Mouse (Mus musculus) heart, adult 18-20 months (tissue): ENCODE results near the gene Helz2. TPM values are rescaled to one million over a fixed set of nuclear protein-coding genes. Genes with fewer than 3 reads are reported as not detected.

Experiments
- DNase-seq, 2 experiments: peaks; one replicate each; pipeline ENCODE4 v3.0.0; 2021 to 2022; ENCODE audit warnings: mixed read lengths in 1 of 2
- long read RNA-seq, 2 experiments: library from polyadenylated mRNA; stranded (forward); transcript quantifications; one replicate each; pipeline ENCODE4 v2.0.0; 2021
- total RNA-seq, 2 experiments: library from RNA; stranded (reverse); gene quantifications; 2 replicates each; pipeline ENCODE4 v1.2.3; 2021

Helz2 gene
- 10 to 100 TPM in 1 of 2 experiments, 1 to 10 TPM in 1; 8.4 to 11.1 TPM for total RNA-seq
- long read RNA-seq, experiment 1, partial matches to known transcripts = 3 of 3 reads
- long read RNA-seq, experiment 1, other reads (novel, unspliced or antisense) = 0 of 3 reads
- long read RNA-seq, experiment 2, partial matches to known transcripts = 0 of 1 reads
- long read RNA-seq, experiment 2, other reads (novel, unspliced or antisense) = 1 of 1 reads

DNA sequence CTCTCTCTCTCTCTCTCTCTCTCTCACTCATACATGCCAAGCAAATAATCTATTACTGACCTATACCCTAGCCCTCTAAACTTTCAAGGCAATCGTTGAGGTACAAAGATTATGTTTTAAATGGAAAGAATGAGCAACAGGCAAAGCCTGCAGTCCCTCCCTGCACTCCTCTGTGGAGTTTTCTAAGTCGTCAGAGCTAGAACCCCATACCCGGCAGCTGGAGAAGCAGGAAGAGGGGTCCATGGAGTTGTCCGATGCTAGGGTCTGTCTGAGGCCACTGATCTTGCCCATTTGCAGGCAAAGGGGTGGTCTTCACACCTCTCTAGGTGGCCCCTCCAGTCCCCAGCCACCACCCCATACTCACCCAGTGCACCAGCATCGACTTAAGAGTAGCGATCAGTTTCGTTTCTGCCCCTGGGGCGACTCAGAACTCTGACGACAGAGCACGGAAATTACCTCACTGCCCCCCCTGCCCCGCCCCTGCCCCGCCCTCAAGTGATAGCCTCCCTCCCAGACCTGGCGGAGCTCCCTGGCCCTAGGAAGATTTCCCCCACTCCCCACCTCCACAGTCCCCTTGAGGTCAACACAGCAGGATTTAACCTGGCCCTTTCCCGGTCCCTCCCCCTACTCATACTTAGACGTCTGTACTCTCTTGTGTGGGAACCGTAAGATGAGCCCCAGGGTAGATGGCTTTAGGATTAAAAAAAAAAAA is at the start of gene Helz2:
TSS of gene Helz2 (minus strand) at position 426 of the 712 bp plus-strand sequence.
- DNase-seq = peak; percentile 74 to 75

GRCm38 (mm10) chr2:181290937-181291336 is 49.1 kb upstream of the Helz2 start:
- no peak for DNase-seq

- DNase-seq = no peak
Observed at GRCm38 (mm10) chr2:181288691-181289090, 46.9 kb upstream of the Helz2 start.

DNA sequence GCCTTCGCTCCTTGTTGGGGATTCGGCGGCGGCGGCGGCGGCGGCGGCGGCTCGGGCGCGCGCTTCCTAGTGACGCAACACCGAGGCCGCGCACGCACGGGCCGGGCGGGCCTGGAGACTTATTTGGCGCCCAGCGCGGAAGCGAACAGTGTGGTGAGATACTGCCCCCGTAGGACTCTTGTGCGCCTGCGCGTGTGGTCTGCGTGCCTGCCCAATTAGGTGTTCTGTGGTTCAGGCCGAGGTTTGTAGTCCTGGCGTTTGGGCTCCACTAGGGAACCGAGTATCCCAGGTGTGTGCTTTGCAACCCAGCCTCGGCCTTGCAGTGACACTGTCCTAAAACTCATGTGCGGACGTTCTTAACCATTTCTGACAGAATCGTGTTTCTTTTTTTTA is 46.1 kb upstream of the Helz2 start, which contains the start of gene Gmeb2:
TSS of gene Gmeb2 (minus strand) at position 78 of the 393 bp plus-strand sequence.
- DNase-seq = peak; percentile 94 to 97

DNA sequence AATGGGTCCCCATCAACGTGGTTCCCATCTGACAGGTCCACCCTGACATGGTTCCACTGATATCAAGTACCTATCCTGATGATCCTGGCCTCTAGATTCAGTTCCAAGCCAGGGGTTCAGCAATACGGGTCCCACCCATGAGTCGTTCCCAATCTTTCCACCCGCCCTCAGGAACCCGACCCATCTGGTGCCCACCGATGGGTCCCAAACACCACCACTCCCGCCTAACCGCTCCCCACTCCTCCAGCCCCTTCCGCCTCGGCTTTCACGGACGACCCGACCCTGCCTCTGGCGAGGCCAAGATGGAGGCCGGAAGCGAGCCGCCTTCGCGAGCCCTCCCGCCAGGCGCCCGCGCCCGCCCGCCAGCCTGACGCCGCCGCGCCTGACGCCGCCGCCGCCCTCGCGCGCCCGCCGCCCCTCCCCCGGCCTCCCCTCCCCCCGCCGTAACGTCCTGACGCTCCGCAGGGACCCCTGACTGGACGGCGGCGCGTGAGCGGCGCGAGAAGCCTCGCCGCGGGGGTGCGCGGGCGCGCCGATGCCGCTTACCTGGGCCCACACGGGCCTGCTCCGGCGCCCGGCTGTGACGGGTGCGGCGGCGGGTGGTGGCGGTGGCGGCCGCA is 45.6 kb upstream of the Helz2 start:
- DNase-seq = peak; percentile 88 to 90

- no peak for DNase-seq
Observed at GRCm38 (mm10) chr2:181286629-181287337, 45.0 kb upstream of the Helz2 start.

DNA sequence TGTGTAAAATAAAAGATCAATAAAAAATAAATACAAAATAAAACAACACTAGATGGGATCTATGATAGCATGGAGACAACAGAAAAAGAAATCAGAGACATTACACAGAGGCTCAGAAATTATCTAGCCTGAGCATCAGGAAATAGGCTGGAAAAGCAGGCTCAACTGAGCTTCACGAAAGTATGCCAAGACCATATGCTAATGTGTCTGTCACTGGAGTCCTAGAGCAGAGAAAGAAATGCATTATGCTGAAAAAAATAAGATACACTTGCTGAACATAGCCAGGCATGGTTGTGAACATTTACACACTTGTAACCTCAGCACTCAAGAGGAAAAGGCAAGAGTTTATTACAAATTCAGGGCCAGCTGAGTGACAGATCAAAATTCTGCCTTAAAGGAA is 38.1 kb upstream of the Helz2 start:
- no peak for DNase-seq

GRCm38 (mm10) chr2:181277866-181278265 is 36.0 kb upstream of the Helz2 start:
- DNase-seq = no peak

- DNase-seq = peak; percentile 32 to 65
Observed at GRCm38 (mm10) chr2:181276766-181277165, 34.9 kb upstream of the Helz2 start.

DNA sequence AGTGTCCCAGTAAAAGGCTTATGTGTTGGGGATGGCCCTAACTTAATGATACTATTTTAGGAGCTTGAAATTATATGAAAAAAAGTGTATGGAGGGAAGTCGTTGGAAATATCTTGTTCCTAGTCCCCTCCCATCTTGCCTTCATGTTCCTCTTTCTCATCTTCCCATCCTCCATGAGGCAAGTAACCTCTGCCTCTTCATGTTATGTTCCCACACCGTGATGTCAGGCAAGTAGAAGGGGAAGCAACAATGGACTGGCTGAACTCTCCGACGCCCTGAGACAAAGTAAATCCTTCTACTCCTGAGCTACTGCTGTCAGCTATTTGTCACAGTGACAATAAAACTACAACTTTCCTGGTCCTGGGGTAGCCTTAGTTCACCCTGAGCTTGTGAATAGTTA is 32.8 kb upstream of the Helz2 start:
- no peak for DNase-seq

GRCm38 (mm10) chr2:181273829-181274228 is 32.0 kb upstream of the Helz2 start:
- DNase-seq = no peak

DNA sequence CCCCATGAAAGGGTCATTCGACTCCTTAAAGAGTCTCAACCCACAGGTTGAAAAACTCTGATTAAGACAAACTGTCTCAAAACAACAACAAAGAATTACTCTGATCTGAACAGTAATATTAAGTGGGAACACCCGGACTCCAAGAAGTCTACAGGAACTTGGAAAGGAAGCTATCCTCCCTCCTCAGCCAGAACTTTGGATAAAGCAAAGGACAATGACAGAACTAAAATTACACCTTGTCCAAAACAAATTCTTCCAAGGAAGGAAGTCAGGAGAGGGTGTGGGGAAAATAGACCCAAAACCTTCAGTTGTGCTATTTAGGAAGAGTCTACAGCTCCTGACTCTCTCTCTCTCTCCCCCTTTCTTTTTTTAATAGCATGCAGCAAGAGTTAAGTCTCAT is 30.3 kb upstream of the Helz2 start:
- DNase-seq = peak in 1 of 2 experiments; percentile 56

GRCm38 (mm10) chr2:181266839-181267238 is 25.0 kb upstream of the Helz2 start:
- no peak for DNase-seq

DNA sequence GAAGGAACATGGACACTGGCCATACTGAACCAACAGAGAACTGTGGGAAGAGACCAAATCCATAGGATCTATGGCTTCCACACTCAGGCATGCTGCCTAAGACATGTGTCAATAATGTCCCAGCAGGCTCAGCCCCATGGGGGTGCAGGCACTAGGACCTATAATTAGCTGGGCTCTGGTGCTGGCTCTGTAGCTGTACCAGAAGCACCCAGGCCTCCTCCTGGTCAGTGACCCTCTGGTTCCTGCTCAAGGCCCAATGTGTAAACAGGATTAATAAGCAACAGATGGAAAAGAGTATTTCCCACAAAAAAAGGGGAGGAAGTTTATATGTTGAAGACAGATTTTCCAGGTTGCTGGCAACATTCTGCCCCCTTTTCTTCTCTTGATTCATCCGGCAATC is 11.4 kb upstream of the Helz2 start:
- DNase-seq = no peak

- no peak for DNase-seq
Observed at GRCm38 (mm10) chr2:181251841-181252240, 10.0 kb upstream of the Helz2 start.

DNA sequence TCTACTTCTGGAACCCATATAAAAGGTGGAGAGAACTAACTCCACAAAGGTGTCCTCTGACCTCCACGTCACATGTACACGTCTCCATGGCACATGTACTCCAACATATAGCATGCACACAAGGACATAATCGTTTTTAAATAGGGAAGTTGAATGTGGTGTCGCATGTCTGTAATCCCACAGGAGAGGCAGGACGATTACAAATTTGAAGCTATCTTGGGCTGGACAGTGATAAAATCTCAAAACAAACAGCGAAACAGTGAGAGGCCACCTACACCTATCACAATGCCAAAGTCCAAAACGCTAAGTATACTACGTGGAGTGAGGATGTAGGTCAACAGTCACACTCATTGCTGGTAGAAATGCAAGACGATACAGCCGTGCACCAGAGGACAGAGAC is 7.4 kb upstream of the Helz2 start:
- DNase-seq = no peak

- DNase-seq = no peak
Observed at GRCm38 (mm10) chr2:181245031-181245430, 3.2 kb upstream of the Helz2 start.

- DNase-seq = peak; percentile 48 to 71
Observed at GRCm38 (mm10) chr2:181243706-181244394, 2.0 kb upstream of the Helz2 start.

DNA sequence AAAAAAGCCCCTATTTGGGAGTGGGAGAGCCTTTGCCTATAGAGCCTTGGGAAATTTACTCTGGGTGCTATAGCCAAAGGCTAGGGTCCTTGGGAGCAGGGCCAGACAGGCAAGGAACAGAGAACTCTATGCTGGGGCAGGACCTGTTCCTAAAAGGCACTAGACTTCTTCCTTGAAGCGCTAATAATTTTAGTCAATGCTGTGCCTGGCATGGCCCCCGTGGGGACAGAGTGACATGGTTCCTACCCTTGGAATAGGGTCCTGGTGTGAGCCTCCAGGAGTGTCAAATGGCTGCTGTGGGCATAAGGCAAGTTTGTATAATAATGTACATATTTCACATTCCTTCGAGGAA is 463 bp upstream of the Helz2 start:
- DNase-seq = no peak

DNA sequence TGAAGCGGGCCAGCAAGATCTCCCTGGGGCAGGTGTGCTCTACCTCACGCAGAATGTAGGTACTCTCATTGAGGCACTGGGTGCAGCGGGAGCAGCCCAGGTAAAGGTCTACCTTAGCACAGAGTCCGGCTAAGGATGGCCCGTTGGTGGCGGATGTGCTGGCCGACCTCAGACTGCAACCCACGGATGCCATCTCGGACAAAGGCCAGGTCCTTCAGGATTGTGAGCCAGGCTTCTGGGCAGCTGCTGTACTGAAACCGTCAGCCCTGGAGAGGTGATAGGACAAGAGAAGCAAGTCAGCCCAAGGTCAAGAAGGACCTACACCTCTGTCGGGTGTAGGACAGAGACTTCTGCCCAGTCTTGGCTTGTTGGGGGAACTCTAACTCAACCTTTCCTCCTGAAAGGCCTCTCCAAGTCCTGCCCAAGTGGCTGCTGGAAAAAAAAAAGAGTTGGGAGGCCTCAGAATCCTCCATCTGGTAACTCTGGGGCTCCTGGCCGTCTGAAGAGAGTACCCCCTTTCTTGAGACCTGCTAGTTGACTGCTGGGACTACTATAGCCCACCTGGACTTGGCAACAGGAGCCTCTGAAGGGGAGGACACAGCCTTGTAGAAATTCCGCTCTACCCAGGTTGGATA is 904 bp downstream of the Helz2 start:
- DNase-seq = no peak

- DNase-seq = no peak
Observed at GRCm38 (mm10) chr2:181239261-181239660, 2.6 kb downstream of the Helz2 start.

GRCm38 (mm10) chr2:181238861-181239260 is 3.0 kb downstream of the Helz2 start:
- DNase-seq = no peak
